Mouse (Mus musculus) gastrocnemius, postnatal 4 days (tissue): ENCODE results near the gene Hlcs. TPM values are rescaled to one million over a fixed set of nuclear protein-coding genes. Genes with fewer than 3 reads are reported as not detected.

Source experiments
- DNase-seq, 2 experiments: peaks; one replicate each; pipeline ENCODE4 v3.0.0; 2021 to 2022; ENCODE audit warnings: low spot score in 2 of 2, mixed read lengths in 2 of 2
- total RNA-seq, 2 experiments: library from RNA; stranded (reverse); gene quantifications; 2 replicates each; pipeline ENCODE4 v1.2.3; 2021

Gene Hlcs
- total RNA-seq, 2 experiments from 2014 or later: 10.4 to 12.0 TPM

DNA sequence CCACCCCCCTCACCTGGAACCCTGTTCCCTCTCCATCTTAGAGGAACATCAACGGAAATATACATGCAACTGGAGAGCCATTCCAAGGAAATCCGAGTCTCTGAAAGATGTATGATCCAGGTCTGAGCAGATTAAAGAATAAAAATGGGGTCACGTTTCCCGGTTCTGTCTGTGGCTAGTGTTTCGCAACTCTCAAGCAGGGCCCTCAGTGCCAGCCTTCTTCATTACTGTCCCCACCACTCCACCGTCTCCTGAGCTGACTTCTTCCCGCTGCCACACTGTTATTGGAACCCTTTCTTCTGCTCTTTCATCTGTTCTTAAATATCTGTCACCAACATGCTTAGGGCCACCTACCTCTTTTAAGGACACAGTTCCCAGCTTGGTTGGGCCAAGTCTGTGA lies 200.2 kb downstream of the Hlcs start:
- no peak for DNase-seq

DNA sequence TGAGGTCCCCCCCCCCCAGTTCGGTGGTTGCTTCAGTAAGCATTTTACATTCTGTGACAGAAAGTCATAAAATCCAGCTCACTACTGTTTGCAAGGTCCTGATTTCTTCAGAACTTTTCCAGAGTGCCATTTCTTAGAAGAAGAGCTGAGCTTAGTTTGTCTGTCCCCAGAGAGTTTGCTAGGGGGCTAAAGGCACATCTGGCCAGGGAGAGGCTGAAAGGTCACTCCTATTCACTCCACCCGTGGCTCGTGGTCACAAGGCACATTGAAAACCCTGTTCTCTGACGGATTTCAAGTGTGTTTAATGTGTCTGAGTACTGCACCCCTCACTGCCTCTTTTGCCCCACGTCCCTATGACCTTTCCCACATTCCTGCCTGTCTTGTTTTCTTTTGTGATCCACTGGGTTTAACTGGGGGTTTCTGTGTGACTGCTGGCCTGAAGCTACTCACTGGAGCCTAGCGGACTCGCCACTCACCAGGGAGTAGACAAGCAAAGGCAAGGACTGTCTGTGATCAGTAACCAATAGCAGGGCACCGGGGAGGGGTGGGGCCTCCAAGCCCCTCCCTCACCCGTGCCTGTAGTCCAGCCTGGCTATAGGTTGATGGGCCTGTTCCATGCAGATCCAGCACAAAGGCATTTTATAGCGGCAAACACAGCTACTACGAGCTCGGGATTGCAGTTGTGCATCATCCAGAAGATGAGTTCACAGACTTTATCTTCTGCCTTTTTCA lies 215.5 kb downstream of the Hlcs start:
- no peak for DNase-seq

DNA sequence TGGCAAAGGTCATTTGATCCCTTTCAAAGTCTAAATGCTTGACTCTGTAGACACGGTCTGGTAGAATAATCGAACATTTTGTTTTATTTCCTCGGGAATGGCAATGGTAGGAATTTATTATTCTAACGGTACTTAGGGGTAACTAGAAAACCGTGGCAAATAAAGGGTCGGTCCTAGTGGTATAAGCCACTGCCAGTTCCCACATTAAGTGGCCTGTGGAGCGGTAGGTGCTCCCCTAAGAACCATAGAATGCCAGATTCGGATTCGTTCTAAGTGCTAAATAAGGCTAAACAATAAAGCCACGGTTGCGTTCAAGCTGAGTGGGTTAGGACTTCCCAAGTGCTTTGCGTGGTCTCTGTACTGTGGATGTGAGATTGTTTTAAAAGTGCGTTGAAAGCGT lies 216.9 kb downstream of the Hlcs start:
- no peak for DNase-seq

DNA sequence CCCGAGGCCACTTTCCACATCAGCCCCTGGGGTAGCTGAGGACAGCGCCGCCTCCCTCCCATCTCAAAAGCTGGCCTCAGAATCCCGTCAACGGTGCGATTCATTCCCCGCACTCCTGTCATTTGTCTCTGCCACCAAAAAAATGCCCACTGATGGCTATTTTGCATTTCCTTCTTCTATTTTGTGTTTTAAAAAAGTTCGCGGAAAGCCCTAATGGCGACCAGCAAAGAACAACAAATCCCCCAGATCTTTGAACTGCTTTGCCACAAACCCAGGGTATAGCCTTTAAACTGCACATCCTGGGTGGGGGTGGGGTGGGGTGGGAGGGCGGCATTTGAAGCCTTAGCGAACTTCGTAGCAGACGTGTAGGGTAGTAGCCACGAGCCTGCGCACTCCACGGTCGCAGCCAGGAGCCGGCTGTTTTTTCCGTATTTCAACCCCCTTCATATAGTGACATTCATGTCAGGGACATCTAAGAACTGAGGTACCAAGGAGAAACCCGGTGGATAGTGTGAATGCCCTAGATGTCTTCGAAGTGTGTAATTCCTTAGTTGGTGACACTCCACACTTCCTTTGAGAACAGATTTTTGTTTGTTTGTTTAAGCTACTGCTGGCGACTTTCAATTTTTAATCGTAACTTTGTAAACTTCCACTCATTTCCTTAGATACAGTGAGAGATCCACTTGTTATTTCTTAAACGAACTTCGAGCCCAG lies 218.1 kb downstream of the Hlcs start:
- no peak for DNase-seq

DNA sequence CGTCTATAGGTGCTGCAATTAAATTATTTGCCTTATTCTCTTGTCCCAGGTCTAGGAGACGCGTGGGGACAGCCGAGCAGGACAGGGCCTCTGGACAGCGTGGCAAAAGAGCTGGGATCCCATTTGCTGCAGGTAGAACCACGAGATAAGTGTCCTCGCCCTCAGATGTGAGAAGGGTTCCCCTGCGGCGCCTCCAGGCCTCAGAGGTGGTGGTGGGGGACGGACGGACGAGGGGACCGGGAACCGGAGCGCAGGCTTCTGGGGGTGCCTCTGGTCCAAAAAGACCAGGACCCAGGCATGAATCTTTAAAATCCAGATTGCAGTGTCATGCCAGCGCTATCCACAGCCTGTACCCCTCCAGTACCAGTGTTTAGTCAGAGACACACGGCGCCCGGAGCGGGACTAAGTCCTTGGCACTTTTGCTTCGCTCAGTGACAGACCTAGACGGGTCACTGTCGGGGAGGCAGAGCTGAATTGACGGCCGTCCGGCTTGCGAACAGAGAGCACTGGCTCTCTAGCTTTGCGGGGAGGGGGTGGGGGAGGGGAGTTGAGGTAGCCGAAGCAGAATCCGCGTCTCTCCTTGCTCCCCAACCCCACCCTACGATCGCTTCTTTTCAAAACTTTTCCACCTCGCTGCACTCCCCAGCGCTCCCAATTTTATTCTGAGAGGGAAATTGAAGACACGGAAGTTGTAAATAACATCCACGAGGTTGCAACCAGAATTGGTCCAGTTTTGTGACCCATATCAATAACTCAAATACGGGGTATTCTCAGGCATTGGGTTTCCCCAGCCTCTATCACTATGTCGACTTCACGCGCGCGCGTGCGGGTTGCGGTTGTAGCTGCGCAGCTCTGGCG lies 218.9 kb downstream of the Hlcs start:
- DNase-seq: no peak

DNA sequence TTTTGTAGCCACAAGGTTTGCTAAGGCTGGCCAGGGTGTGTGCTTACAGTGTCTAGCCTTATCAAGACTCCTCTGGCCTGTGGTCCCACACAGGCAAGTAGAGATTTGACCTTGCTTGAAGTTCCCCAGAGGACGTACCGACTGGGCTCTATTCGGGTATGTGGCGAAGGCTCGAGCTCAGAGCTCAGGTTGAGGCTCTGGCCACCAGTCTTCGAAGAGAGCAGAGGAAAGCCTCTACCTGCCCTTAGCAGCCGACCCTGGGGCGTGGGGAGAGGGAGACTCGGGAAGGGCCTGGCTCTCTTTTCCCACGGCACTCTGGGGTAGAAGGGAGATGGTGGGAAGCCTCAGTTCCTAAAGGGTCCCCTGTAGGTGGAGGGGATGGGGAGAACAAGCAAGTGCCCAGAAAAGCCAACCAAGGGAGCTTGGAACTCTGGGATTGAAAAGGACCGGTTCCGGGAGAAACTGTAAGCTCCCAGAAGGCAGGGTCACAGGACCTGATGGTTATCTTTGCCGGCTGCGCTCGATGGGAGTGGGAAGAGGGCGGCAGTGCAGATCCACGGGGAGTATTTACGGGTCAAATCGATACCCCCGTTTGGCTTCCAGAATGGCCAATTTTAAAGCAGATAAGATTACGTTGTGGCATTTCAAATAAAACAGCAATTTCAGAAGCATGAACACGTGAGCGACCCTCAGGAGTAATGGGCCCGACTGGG lies 220.1 kb downstream of the Hlcs start:
- DNase-seq: no peak

DNA sequence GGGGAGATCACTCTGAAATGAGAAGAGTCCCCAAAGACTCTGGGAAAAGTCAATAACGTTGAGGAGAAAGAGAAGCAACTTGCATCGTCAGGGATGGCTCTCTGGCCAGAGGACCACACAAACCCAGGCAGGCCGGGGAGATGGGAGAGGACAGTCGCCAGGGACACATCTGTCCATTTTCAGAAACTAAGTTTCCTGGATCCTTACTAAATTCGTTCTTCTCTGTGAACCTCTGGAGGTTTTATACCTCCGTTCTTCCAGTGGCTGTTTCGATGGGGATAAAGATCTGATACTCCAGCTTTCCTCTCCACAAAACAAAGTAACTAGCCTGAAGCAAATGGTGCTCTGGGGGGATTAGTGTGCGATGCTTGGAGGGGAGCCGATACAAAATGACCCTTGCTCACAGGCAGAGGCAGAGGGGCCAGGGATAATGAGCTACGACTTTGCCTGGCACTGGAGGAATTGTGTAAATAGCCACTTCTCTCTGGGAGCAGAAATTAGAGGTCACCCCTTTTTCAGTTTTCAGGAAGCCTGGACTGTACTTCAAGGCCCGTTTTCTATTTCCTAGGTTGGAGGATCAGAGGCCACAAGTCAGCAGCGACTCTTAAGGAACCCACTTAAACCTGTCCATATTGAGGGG lies 220.7 kb downstream of the Hlcs start:
- DNase-seq: no peak

DNA sequence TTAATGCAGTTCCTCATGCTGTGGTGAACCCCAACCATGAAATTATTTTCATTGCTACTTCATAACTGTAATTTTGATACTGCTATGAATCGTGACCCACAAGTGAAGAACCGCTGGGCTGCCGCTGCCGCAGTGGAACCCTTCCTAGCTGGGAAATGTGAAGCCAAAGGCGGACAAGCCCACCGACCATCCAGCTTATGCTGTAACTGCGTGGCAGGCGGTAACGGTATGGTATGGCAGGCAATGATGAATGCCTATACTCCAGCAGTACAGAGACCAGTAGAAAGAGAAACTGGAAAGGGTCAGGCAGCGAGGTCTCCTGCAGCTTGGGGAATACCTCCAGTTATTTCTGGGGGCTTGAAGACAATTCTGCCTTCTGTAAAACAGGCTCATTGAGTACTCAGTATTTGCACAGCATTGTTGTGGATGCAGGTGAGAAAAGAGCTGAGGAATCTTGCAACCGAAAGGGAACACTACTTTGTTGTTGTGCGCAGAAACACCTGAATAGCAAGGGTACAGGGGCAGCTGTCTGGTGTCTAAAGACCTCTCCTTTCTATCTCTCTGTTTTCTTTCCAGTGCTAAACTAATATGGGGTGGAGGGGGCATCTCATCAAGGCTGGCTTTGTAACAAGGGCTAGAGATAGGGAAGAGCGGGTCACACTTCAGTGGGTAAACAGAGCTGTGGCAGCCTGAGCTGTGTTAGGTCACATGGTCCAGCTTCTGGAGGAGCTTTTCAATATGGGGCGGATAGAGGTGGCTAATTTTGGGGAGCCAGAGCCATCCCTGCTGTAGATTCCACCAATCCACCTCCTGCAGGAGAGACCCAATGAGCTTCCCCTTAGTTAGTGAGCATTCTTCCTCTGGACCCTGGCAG lies 224.3 kb downstream of the Hlcs start:
- DNase-seq: no peak

DNA sequence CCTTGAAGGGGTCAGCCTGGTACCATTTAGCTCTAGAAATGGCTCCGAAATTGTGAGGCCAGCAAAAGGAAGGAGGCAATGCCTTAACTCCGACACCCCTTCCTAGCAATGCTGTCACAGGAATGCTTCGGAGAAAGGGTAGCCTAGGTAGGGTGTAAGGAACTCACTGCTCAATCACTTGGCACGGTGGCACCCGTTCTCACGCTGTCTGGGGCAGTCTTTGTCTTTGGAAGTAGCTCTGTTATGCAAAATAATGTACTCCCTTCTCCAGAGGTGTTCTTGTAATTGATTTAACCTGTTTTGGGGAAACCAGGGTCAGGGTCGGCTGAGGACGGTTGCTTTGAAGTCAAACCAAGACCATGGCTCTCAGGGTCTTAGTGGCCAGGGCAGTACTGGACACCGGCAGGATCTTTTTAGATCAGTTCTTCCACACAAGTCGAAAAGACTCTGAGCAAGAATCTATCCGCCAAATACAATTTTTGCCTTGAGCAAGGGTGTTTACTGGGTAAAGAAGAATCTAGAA lies 225.1 kb downstream of the Hlcs start:
- no peak for DNase-seq

DNA sequence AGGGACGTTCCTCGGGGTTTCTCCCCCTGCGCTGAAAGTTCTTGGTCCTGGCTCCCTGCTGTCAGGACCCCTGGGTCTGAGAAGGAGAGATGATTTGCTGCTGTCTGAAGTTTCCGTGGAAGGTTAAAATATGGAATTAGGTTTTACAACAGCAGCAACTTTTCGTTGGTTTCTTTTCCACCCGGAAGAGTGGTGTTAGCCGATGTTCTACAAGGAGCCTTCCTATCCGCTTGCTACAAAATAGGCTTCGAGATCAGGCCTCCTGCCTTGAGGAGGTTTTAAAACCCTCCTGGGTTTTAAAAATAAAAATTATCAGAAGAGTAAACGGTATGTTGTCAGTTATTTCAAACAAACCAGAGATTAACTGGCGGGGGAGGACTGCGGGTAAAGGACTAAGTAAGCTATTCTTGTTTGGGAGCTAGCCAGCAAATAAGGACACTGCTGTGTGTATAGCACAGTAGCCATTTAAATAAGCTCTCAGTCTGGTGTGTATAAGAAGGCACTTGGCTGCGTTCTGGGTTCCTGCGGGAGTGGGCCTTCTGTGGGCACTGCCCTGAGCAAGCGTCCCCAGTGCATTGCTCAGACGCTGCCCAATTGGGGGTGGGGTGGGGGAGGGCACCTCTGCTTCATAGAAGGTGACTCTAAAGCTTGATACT lies 225.7 kb downstream of the Hlcs start:
- DNase-seq: no peak

DNA sequence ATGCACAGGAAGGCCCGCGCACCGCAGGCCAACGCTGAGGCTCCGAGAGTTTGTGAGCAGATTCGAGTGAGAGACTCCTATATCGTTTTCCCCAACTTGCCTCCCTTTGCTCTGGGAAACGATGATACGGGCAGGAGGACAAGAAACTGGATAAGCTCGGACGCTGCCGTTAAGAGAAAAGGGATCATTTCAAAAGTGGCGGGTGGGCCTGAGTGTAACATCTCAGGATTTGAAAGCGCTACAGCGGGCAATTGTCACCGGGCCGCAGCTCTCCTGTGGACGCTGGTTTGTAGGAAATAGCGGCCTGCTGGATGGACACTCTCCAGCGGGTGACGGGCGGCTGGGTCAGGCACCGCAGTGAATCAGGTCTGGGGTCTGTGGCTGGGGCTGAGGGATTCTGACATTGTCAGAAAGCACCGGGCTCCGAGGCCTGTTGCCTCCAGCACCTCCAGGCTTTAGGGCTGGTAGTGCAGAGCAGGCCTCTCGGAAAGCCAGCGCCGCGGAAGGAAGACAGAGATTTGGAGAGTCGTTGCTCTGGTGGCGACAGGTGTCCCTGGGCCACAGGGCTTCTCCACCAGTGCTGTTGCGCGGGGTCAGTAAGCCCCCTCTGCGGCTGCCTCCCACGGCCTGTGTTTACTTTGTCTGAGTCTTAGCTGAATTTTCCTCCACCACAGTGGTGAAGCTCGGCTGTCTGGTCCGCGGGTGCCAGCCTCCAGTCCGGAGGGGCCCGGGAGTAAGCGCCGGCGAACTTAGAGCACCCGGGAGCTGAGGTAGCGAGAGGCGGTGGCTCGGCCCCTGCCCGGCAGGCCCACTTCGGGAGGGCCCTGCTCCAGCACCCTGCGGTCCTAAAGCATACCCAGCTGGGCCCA lies 226.4 kb downstream of the Hlcs start:
- no peak for DNase-seq

DNA sequence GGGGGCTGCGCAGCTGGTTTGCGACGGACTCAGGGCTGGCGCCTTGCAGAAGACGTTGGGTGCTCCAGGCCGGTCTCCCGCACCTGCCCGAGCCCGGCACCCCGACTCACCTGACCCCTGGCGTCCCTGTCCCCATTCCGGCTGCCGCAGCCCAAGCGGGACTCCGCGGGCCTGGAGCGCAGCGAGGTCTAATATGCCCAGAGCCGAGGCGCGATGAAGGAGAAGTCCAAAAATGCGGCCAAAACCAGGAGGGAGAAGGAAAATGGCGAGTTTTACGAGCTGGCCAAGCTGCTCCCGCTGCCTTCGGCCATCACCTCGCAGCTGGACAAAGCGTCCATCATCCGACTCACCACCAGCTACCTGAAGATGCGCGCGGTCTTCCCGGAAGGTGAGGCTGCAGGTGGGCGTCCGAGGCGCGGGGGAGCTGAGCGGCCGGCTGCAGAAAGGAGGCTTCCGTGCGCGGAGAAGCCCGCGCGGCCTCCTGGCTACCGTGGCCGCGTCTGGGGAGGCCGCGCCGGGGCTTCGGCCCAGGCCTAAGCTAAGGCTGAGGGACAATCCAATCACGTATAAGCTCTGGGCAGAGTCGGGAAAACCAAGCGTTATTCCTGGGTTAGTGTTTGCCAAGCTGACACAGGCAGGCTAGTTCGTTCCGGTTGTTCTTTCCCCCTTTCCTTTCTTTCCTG lies 227.6 kb downstream of the Hlcs start:
- no peak for DNase-seq

DNA sequence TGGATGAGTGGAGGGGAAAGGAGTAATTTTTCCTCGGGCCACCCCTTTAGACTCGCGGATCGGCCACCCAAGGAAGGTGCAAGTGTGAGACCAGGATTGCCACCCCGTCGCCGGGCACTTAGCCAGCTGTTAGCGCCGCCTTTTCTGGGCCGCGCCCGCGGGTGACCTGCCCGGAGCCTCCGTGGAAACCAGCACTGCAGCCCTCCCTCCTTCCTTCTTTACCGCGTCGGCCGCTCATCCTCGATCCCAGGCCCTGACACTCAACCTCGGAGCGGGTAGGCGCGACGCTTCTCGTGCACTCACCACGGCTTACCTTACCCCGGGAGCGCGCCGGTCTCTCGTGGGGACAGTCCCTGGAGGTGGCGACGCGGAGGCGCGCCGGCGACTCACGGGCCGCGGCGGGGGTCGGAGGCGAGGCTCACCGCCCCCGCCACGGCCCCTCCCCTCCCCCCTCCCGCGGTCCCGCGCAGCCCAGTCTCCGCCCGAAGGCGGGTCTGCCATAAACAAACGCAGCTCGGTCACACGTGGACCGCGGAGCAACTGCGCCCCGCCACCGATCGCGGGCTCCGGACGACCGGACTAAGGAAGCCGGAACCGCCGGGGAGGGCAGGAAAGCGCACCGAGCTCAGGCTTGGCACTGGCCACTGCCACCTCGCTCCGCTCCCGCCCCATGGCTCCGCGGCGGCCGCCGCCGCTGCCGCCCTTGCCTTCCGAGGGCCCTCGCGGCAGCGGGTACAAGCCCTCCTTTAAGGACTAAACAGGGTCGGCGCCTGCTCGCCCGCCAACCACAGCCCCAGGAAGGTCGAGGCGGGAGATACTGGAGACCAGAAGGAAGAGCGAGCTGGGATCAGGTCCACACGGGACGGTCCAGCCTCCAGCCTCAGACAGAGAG lies 228.4 kb downstream of the Hlcs start, which contains the start of gene Sim2:
Gene Sim2 (plus strand): TSS at position 221 of the 892 bp plus-strand sequence.
- DNase-seq: peak in 1 of 2 experiments; percentile 62

DNA sequence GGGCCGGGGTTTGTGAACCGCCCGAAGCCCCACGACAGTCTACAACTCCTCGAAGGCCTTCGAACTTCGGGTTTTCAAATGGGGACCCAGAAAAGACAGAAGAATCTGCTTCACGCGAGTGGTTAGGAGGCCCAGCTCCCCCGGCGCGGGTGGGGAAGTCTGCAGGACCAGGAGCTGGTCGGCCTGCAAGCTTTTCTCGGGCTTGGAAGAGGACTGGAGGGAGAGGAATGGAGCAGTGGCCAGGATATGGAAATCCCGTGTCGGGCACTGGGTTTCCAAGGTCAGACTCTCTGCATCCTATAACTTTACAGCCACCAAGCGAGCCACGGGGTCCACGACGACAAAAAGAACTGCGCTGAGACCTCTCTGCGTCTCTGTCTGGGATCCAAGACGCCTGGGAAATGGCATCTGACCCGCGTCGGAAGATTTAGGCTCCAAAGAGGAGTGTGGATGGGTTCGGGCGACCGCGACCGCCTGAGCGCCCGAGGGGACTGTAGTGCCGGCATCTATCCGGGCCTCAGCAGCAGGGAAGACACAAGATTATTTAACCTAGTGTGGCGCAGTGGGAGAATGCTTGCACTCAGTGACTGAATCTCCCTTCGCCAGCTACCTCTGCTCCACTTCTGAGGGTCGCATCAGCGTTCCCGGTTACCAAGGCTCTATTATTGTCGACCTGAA lies 229.4 kb downstream of the Hlcs start:
- no peak for DNase-seq

DNA sequence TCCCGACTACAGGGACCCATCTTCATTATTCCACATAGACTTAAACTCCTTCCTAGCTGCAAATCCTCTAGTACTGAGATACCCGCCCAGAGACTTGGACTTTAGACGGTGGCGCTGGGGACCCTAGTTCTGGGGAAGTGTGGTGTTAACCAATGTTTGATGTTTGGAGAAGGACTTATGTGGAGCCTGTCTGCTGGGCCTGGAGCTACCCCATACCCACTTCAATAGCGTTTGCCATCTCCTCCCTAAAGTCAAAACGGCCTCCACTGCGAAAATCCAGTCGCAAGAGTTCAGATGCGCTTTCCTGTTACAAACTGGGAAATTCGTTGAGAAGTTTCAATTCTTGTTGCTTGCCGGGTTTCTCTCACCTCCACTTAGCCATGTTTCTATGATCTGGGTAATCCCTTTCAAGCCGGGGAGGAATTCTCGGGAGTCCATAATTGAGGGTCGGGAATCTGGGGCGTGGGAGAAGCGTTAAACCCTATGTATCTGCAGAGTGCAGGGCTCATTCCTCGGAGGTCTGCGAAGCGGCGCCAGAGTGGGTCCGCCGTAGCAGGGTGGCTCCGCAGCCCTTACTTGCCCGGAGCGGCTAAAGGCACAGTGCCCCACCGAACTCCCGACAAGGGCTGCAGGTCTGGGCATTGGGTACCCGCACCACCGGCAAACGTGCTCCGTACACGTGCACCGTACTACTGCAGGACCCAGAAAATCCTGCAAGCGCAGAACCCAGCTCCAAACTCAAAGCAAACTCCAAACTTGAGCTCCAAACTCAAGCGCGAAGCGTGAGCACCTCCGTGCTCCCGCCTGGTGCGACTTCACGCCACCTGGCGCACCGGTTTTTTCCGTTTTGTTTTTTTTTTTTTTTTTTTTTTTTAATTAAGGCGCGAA lies 230.2 kb downstream of the Hlcs start:
- DNase-seq: no peak
